Mouse (Mus musculus): ENCODE results near the gene Grm6. TPM values are rescaled to one million over a fixed set of nuclear protein-coding genes. Genes with fewer than 3 reads are reported as not detected.

Gene Grm6
- 0.04 TPM in 1 of 2 replicates, not detected in the other for polyA plus RNA-seq (2015; fragmentation: Nextera tagmentation; extraction: Ambion mirVana)

- Histone ChIP-seq H3K9me3 (no peaks in the 10 kb centered on the region), H3K4me2 (peak within 1 kb of the TSS; percentile 85), H3K4me3 (peak within 1 kb of the TSS; percentile 39), H3K36me3 (no peaks in the 10 kb centered on the region), H3K27me3 (peaks cover 63% of the 10 kb centered on the region), H3K4me1 (peaks cover 15% of the 10 kb centered on the region), H3K27ac (no peak within 1 kb of the TSS), H3K9ac (peak within 1 kb of the TSS; percentile 19)
- ATAC-seq (ENCODE audit: borderline replicate concordance, extremely low read depth, low FRiP score, low TSS enrichment), result no peak
- WGBS, result 5% methylated on average over 11 of the region's 11 CpGs
These were observed at the start of gene Grm6 for GRCm38 (mm10) chr11:50850177-50850735. Grm6 (plus strand) TSS chr11:50850685.

GRCm38 (mm10) chr11:50814233-50814632 is 36.3 kb upstream of the Grm6 start:
- H3K27ac ChIP-seq, result no peak overlapping the region
- H3K4me3 ChIP-seq, result no peak overlapping the region
- no peaks in the 10 kb centered on the region for H3K4me1 ChIP-seq
- no peak overlapping the region for H3K9ac ChIP-seq
- H3K4me2 ChIP-seq, result no peak overlapping the region
- peaks cover 21% of the 10 kb centered on the region; the same call in 1 of the 2 replicates for H3K9me3 ChIP-seq
- H3K27me3 ChIP-seq, result no peaks in the 10 kb centered on the region
- 98% methylated on average over 4 of the region's 4 CpGs for WGBS
- H3K36me3 ChIP-seq, result peaks cover 83% of the 10 kb centered on the region
- no peak for ATAC-seq (ENCODE audit: borderline replicate concordance, extremely low read depth, low FRiP score, low TSS enrichment)

GRCm38 (mm10) chr11:50826214-50826613 is 24.3 kb upstream of the Grm6 start:
- peaks cover 11% of the 10 kb centered on the region for H3K4me1 ChIP-seq
- no peak overlapping the region for H3K27ac ChIP-seq
- H3K36me3 ChIP-seq, result peaks cover 36% of the 10 kb centered on the region
- H3K4me3 ChIP-seq, result peak overlapping the region; percentile 97
- peak overlapping the region; percentile 74 for H3K4me2 ChIP-seq
- H3K9me3 ChIP-seq, result no peaks in the 10 kb centered on the region
- WGBS, result 16% methylated on average over 2 of the region's 2 CpGs
- no peak for ATAC-seq (ENCODE audit: borderline replicate concordance, extremely low read depth, low FRiP score, low TSS enrichment)
- H3K9ac ChIP-seq, result peak overlapping the region; percentile 89
- no peaks in the 10 kb centered on the region for H3K27me3 ChIP-seq

- no peaks in the 10 kb centered on the region for H3K9me3 ChIP-seq
- H3K4me1 ChIP-seq, result peaks cover 11% of the 10 kb centered on the region
- H3K4me2 ChIP-seq, result peak within 1 kb of the TSS; percentile 74
- WGBS, result under 1% methylated on average over 45 of the region's 45 CpGs
- peak; percentile 95; the same call in 1 of the 2 replicates for ATAC-seq (ENCODE audit: borderline replicate concordance, extremely low read depth, low FRiP score, low TSS enrichment)
- H3K4me3 ChIP-seq, result peak within 1 kb of the TSS; percentile 97
- H3K9ac ChIP-seq, result peak within 1 kb of the TSS; percentile 89
- H3K36me3 ChIP-seq, result peaks cover 32% of the 10 kb centered on the region
- H3K27me3 ChIP-seq, result no peaks in the 10 kb centered on the region
- peak within 1 kb of the TSS; percentile 53 for H3K27ac ChIP-seq
These were observed 23.2 kb upstream of the Grm6 start, which contains the start of gene Zfp354c for GRCm38 (mm10) chr11:50827010-50827953. Zfp354c (minus strand) TSS chr11:50827724.

- Histone ChIP-seq H3K27ac (no peak overlapping the region), H3K4me3 (no peak overlapping the region), H3K27me3 (no peaks in the 10 kb centered on the region), H3K4me2 (no peak overlapping the region), H3K9ac (no peak overlapping the region), H3K9me3 (no peaks in the 10 kb centered on the region), H3K4me1 (peaks cover 6% of the 10 kb centered on the region; the same call in 1 of the 2 replicates), H3K36me3 (0 out of 2 replicates have a peak, but pooled peaks cover 3% of the 10 kb centered on the region)
- no peak for ATAC-seq (ENCODE audit: borderline replicate concordance, extremely low read depth, low FRiP score, low TSS enrichment)
- 85% methylated on average over 4 of the region's 4 CpGs for WGBS
These were observed 14.8 kb upstream of the Grm6 start for GRCm38 (mm10) chr11:50835727-50836126.

- peak within 1 kb of the TSS; percentile 51 for H3K9ac ChIP-seq
- H3K9me3 ChIP-seq, result no peaks in the 10 kb centered on the region
- H3K4me2 ChIP-seq, result peak within 1 kb of the TSS; percentile 72
- no peaks in the 10 kb centered on the region for H3K27me3 ChIP-seq
- H3K4me1 ChIP-seq, result peaks cover 12% of the 10 kb centered on the region; the same call in 1 of the 2 replicates
- peak within 1 kb of the TSS; percentile 44 for H3K4me3 ChIP-seq
- WGBS, result 13% methylated on average over 22 of the region's 22 CpGs
- ATAC-seq (ENCODE audit: borderline replicate concordance, extremely low read depth, low FRiP score, low TSS enrichment), result peak; percentile 93
- H3K27ac ChIP-seq, result peak within 1 kb of the TSS; percentile 88
- no peaks in the 10 kb centered on the region for H3K36me3 ChIP-seq
These were observed 9.3 kb upstream of the Grm6 start, which contains the start of gene Zfp879 for GRCm38 (mm10) chr11:50841023-50841735. Zfp879 (minus strand) TSS chr11:50841552.

- no peak for ATAC-seq (ENCODE audit: borderline replicate concordance, extremely low read depth, low FRiP score, low TSS enrichment)
- 77% methylated on average over 3 of the region's 3 CpGs for WGBS
- H3K9me3 ChIP-seq, result no peaks in the 10 kb centered on the region
These were observed 4.5 kb upstream of the Grm6 start for GRCm38 (mm10) chr11:50845951-50846350.

GRCm38 (mm10) chr11:50847047-50847446 is 3.4 kb upstream of the Grm6 start:
- 69% methylated on average over 5 of the region's 5 CpGs for WGBS
- H3K27me3 ChIP-seq, result peaks cover 49% of the 10 kb centered on the region
- H3K9ac ChIP-seq, result no peak overlapping the region
- H3K4me1 ChIP-seq, result peaks cover 15% of the 10 kb centered on the region
- no peak for ATAC-seq (ENCODE audit: borderline replicate concordance, extremely low read depth, low FRiP score, low TSS enrichment)
- no peaks in the 10 kb centered on the region for H3K9me3 ChIP-seq
- H3K27ac ChIP-seq, result no peak overlapping the region
- no peak overlapping the region for H3K4me3 ChIP-seq
- H3K36me3 ChIP-seq, result no peaks in the 10 kb centered on the region
- H3K4me2 ChIP-seq, result no peak overlapping the region

More at GRCm38 (mm10) chr11:50845951-50846350, 4.5 kb upstream of the Grm6 start:
- Histone ChIP-seq H3K4me3 (no peak overlapping the region), H3K27me3 (peaks cover 38% of the 10 kb centered on the region), H3K36me3 (no peaks in the 10 kb centered on the region), H3K4me1 (peaks cover 12% of the 10 kb centered on the region), H3K27ac (no peak overlapping the region), H3K9ac (no peak overlapping the region), H3K4me2 (no peak overlapping the region)

GRCm38 (mm10) chr11:50848520-50849137 is 1.9 kb upstream of the Grm6 start:
- H3K4me1 ChIP-seq, result peaks cover 15% of the 10 kb centered on the region
- no peak overlapping the region for H3K4me3 ChIP-seq
- H3K36me3 ChIP-seq, result no peaks in the 10 kb centered on the region
- 26% methylated on average over 3 of the region's 3 CpGs for WGBS
- no peaks in the 10 kb centered on the region for H3K9me3 ChIP-seq
- no peak overlapping the region for H3K4me2 ChIP-seq
- H3K27ac ChIP-seq, result no peak overlapping the region
- no peak overlapping the region for H3K9ac ChIP-seq
- ATAC-seq (ENCODE audit: borderline replicate concordance, extremely low read depth, low FRiP score, low TSS enrichment), result no peak
- peaks cover 63% of the 10 kb centered on the region for H3K27me3 ChIP-seq

- Histone ChIP-seq H3K9me3 (no peaks in the 10 kb centered on the region), H3K27me3 (peaks cover 63% of the 10 kb centered on the region), H3K36me3 (no peaks in the 10 kb centered on the region), H3K9ac (no peak overlapping the region), H3K4me1 (peaks cover 15% of the 10 kb centered on the region), H3K4me3 (no peak overlapping the region), H3K4me2 (no peak overlapping the region), H3K27ac (no peak overlapping the region)
- ATAC-seq (ENCODE audit: borderline replicate concordance, extremely low read depth, low FRiP score, low TSS enrichment), result no peak
- WGBS, result under 1% methylated on average over 10 of the region's 10 CpGs
These were observed 1.2 kb upstream of the Grm6 start for GRCm38 (mm10) chr11:50849310-50849709.

GRCm38 (mm10) chr11:50850989-50851601 is 610 bp downstream of the Grm6 start:
- Histone ChIP-seq H3K27ac (no peak overlapping the region), H3K9ac (peak overlapping the region; percentile 19), H3K4me2 (peak overlapping the region; percentile 85), H3K4me1 (peaks cover 15% of the 10 kb centered on the region), H3K36me3 (no peaks in the 10 kb centered on the region), H3K4me3 (peak overlapping the region; percentile 39), H3K27me3 (peaks cover 63% of the 10 kb centered on the region), H3K9me3 (no peaks in the 10 kb centered on the region)
- under 1% methylated on average over 57 of the region's 72 CpGs for WGBS
- no peak for ATAC-seq (ENCODE audit: borderline replicate concordance, extremely low read depth, low FRiP score, low TSS enrichment)

Data from lung, embryonic 15.5 days (tissue).